Mouse (Mus musculus) frontal cortex, postnatal 10 days (tissue): Measurements from ENCODE around the gene Ttc23.
A peak's percentile ranks its signal among the peaks of the same experiment; 100 is the strongest.

ENCODE experiments used
- DNase-seq, 2 experiments: peaks; one replicate each; pipeline ENCODE4 v3.0.0; 2022; ENCODE audit warnings: low spot score in 2 of 2, mixed read lengths in 1 of 2

Ttc23 gene

DNA sequence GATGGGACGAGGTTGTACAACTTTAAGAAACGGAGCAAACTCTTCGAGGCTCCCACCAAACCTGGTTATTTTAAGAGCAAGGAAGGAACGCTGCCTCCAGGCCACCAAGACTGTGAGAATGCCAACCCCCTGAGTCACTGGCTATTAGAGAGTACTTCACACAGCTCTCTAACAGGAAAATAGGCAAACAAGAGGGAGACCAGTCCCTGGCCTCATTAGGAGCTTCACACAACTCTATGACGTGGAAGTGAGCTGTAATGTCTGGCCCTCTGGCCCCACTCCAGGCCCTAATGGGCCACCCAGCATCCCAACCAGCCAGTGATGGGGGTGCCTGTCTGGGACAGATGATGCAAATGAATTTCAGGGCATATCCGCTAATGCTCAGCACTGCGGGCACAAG is 94.5 kb downstream of the Ttc23 start:
- DNase-seq = no peak

DNA sequence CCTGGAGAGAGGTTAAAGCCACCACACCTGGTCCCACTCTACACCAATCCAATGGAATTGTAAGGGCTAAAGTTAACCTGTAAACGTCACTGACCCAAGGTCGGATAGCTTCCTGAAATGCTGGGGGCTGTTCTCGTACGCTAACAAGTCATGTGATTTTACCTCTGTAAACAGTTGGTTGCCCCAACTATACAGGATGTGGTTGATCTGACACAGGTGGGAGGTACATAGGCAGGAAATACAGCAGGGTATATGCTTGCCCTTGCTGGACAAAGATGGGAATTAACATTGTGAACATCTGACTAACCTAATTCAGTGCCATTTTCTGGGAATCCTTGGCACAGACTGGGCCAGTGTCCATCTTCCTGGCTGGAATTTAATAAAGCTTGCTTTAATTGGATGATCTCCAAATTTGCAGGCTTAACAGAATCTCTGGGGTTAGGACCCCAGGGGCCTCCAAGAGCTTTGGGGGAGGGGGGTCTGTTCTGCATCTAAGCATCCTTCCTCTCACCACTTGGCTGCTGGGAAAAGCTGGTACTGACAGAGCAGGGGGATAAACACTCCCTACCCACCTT is 100.6 kb downstream of the Ttc23 start:
- DNase-seq = no peak

DNA sequence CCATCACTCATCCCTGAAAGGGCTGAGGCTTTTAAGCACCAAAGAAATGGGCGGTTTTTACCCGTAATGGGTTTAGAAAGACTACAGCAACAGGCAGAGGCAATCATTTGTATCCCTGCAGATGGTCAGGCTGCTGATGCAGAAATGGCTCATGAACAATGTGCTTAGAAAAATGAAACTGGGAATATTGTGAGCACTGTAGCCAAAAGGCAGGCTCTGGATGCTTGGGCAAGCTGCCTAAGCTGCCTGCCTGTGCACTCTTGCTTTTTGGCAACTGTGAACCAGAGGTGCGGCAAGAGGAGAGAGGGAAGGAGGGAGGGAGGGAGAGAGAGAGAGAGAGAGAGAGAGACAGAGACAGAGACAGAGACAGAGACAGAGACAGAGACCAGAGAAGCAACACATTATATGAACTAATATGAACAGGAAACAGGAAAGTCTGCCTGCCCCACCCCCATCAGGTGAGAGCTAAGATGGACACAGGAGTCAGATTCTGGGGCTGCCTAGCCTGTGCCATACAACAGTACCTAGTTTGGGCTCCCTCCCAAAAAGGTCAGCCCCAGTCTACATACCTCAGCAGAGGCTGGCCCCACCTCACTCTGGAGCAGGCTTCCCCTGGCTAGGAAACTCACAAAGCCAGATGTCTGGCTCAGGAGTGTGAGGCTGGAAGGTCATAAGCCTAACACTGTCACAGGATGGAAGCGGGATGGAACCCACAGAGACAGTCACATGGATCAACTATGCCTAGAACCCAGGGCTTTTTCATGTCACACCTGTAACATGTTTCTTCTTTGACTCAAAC is 102.4 kb downstream of the Ttc23 start:
- DNase-seq = no peak

DNA sequence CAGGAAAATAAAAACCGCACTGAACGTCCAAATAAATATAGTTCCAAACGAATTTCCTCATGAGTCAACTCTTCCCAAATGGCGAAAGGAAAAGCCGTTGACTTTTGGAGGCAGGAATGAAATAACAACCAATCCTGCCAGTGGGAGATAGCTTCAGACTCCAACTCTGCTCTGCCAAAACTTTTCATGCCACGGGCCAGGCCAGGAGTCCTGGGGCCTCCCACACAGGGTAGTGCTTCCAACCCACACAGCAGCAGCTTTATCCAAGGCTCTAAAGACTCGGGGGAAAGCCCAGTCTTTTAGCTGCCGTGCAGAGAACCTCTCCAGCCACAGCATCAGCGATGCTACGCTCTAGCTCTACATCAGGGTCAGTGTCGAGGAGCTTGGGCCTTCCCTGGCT is 107.4 kb downstream of the Ttc23 start:
- DNase-seq = no peak

DNA sequence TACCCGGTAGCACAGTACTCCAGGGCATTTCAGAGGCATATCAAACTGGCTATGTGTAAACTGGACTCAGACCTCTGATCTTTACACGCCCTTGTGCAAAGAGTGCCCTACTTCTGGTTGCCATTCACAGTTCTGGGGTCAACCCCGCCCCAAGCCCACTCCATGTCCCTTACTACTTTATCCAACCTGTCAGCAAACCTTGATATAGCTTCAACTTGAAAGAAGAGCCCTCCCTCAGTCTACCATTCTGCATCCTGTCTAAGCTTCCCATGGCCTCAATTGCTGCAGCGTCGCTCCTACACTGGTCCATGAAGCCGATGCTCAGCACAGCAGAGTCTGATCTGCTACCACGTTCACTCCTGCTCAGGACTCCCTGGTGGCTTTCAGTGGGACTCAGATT is 108.2 kb downstream of the Ttc23 start:
- DNase-seq = no peak

DNA sequence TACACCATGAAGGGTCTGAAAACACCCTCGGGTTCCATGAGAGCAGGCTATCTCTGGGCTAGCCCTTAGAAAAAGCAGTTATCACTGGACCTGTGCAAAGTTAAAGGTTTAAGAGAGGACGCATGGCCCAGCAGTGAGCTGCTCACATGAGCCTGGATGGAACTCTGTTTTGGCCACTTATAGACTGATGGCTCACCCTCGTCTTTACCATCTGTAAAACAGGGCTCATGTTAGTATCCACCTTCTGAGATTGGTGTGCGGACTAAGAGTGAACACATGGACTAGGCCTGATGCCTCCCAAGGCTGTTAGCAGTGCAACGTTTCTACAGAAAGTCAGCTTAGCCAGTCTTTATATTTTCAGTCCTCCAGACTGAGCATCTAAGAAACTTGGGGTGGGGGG is 109.4 kb downstream of the Ttc23 start:
- DNase-seq = no peak

DNA sequence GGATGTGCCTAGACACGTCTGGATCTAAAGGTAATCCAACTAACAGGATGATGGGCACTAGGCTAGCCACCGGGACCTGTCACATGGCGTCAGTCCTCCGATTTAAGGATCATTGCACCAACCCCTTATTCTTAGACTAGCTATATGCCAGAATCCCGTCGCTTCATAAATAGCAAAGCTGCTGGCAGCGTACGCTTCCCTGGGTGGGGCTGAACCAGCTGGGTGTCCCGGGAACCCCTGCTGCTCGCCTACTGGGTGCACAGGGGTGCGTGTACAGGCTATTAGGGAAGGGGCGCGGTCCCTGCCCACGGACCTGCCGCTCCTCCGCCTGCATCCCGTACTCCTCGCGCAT is 111.3 kb downstream of the Ttc23 start:
- no peak for DNase-seq

DNA sequence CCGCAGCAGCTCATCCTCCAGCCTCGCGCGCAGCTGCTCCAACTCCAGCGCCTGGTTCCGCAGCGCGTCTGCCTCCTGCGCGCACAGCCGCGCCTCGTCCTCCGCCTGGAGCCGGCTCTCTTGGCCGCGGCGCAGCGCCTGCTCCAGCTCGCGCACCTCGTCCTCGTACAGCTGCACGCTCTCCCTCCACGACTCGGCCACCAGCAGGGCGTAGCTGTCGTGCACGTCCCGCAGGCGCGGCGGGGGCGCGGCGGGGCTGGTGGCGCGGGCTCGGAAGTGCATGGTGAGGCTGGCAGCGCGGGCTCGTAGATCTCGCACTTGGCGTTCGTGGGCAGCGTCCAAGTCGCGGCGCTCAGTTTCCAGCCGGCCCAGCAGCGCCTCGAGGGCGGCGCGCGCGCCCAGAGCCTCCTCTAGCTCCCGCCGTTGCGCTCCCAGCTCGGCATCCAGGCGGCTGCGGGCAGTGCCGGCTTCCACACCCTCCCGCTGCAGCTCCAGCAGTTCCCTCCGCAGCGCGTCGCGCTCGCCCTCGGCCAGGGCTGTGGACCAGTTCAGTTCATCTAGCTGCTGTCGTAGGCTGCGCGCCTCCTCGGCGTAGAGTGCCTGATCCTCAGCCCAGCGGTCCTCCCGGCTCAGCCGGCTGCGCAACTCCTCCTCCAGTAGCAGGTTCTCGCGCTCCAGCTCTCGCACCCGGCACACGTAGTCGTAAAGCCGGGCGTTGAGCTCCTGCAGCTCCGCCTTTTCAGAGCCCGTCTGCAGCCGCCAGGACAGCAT is 111.8 kb downstream of the Ttc23 start:
- peak; percentile 66 to 68 for DNase-seq

DNA sequence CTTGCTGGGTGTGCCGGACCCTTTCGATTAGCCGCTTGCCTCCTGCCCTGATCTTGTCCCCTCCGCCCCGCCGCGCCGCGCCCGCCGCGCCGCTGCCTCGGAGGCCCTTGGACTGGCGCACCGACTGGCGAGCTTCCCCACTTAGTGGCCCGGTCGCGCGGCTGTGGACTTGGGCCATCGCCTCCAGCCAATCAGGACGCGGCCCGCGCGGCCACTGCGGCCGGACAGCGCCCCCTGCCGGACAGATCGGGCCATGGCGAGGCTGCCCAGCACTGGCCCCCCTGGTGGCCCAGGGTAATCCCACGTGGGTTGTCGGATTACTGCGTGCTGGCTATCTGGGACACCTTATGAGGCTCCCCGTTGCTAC is 112.4 kb downstream of the Ttc23 start, which contains the start of gene Synm:
Synm (minus strand) TSS at position 114 of the 367 bp plus-strand sequence.
- DNase-seq = peak; percentile 63 to 89

DNA sequence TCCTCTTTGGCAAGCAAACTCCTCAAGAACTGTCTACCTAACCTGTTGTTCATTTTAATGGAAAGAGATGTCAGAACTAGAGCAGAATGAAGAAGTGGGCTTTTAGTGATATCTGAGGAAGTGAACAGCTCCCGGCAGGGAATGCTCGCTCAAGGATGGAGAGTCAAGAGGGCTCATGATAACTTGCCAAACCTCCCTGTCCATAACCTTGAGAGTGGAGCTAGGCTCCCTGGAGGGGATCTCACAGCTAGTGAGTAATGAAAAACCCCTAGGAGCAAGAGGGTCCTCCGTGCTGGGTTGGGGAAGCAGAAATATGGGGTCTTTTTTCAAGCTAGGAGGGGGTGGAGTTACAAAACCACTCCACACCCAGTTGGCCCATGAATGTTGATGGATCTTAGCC is 116.4 kb downstream of the Ttc23 start:
- no peak for DNase-seq

DNA sequence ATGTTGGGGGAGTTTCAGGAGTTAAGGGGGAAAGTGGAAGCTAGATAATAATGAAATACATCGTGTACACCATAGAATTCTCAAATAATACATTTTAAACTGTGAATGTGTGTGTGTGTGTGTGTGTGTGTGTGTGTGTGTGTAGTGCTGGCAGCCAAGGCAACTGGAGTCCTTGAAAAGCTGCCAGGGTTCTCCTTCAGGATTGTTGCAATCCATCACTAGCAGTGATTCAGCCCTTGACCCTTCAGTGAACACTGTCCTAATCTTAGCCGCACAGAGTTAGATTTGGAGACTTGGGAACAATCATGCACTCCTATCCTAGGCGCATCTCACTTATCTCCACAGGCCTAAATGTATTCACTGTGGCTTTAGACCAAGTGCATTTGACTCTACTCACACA is 120.9 kb downstream of the Ttc23 start:
- no peak for DNase-seq

DNA sequence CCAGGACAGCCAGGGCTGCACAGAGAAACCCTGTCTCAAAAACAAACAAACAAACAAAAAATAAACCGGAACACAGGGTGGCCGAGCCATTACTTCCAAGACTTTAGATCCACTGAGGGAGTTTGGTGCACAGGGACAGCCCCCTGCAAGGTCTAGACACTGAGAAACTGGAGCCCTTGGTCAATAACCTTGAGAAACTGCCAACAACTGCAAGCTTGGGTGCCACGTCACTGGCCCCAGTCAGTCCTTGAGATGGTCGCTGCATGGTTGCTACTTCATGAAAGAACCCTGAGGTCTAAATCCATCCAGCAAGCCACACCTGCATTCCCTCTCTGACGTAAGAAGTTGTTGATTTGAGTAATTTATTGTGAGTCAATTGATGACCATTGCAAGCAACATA is 122.3 kb downstream of the Ttc23 start:
- no peak for DNase-seq

DNA sequence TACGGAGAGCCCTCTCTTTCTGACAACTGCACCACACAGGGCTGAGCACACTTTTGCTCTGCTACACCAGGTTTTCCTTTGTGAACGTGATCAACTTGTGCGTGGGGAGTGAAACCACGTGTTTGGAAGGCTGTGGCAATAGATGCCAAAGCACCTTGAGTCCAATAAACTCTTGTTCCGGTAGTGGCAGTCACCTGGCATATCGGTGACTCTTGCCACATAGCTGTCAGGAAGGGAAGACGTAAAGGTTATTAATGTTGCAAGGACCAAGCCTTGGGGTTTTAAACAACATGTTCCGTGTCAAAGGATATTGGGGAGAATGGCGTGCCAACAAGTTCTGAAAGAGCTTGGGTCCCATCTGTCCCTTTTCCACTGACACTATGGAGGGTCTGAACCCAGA is 125.0 kb downstream of the Ttc23 start:
- DNase-seq = no peak

DNA sequence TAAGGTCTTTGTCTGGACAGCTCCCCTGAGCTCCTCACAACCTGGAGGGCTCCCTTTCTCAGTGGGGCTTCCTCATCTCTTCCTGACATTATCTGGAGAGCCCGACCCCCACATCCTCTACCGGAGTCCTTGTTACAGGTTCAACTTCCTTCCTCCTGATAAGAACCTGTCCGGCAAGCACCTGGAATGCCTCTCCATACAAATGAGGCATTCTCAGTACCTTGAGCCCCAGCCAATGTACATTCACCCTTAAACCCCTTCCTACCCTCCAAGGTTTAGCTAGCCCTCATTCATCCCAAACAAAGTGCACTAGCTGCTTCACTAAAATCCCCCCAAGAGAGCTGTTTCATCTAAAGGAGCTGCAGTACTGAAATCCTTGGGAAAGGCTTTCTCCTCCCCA is 128.4 kb downstream of the Ttc23 start:
- no peak for DNase-seq

DNA sequence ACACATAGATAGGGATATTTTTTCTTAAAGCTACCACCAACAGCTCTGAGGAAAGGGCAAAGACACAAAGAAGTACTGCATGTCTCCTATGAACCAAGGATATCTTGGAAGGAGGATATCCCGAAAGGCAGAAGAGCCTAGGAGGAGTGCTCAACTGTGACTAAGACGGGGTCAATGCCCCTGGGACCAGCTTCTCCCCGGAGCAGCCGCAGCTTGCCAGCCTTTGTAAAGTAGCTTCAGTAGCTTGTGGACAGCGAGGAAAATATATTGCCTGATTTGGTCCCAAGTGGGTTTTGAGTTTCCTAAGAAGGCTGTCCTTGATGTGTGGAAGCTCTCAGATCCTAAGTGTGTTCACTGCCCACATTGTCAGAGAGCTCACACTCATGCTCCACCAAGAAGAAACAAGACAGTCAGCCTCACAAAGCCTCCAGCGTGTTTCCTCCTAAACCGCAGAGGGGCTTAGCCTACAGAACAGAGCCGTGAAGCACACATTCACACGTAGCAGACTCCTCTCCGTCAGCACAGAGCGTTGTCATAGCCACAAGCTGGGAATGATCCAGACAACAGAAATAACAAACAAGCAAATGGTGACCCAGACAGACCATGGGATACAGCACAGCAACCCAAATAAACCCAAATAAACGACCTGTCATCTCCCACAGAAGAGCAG is 129.6 kb downstream of the Ttc23 start:
- no peak for DNase-seq

DNA sequence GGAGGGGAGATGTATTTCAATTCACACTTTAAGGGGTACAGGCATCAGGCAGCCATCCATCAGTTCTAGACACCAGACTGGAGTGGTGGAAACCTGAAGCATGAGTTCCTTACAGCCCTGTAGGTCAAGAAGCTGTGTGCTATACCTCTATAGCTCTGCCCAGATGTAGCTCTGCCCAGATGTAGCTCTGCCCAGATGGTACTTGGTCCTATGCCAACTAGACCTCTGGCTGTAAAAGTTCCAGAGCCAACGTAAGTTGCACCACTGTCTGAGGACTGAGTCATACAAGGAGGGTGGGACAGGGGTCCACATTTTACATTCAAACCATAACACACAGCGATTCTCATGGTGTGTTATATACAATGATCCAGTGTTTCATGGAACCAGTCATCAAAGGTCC is 140.7 kb downstream of the Ttc23 start:
- DNase-seq = no peak

DNA sequence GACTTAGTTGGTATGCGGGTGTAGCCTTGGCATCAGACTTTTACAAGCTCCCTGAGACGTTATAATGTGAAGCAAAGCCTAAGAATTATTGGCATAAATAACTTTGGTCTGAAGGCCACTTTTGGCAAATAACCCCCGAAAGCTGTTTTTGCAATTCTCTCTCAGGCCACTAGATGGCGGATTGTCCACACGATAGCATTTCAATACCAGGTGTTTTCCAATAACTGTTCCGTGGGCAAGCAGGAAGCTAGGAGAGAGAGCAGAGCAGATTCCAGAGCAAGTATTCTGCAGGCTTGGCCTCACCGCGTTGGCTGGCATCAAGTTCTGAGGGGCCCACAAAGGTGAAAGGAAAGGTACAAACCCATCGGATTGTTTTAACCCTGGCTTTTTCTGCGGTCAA is 141.5 kb downstream of the Ttc23 start:
- DNase-seq = peak in 1 of 2 experiments; percentile 54

DNA sequence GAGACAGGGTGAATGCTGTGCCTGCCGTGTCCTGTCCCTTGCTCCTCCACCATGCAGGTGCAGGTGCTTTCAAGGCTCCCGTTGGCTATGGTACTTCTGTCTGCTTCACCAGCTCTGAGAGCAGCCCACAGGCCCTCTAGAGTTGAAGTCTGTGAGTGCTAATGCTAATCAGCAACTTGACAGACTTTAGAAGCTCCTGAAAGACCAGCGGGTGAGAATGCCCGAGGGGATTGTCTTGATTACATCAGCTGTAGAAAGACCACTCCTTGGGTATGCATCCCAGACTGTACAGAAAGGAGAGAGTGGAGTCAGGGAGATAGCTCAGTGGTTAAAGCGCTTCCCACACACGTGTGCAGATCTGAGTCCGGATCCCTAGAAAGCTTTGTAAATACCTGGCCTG is 144.0 kb downstream of the Ttc23 start:
- DNase-seq = no peak

DNA sequence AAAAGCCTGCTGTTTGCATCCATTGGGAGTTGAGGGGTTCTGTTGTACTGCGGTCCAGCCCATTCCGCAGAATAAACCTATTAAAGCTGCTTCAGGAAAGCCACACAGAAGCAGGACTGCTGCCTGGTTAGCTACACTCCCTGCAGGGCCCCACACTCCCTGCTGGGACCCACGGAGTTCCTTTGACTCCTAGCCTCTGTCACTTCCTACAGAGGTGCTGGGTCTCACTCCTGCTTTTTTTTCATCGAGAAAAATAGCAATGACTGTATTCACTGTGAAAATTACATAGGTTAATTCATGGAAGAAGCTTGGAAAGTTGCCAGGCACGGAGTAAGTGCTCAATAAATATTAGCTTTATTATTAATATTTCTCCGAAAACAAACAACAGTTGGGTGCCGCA is 146.2 kb downstream of the Ttc23 start:
- DNase-seq = no peak

DNA sequence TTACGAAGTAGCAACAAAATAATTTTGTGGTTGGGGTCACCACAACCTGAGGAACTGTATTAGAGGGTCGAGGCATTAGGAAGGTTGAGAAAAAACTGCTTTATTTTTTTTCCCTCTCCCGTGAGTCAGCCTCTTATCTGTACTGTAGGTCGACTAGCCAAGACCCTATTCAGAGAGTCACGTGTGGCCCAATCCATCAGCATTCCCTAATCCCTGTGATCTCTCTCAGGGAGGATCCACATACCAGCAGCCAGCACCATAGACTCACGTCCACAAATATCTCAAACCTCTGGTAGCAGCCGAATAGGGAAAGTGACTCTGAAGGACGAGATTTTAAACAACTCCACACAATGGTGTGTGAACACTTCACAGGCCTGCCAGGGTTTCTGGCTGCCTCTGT is 149.9 kb downstream of the Ttc23 start:
- no peak for DNase-seq

DNA sequence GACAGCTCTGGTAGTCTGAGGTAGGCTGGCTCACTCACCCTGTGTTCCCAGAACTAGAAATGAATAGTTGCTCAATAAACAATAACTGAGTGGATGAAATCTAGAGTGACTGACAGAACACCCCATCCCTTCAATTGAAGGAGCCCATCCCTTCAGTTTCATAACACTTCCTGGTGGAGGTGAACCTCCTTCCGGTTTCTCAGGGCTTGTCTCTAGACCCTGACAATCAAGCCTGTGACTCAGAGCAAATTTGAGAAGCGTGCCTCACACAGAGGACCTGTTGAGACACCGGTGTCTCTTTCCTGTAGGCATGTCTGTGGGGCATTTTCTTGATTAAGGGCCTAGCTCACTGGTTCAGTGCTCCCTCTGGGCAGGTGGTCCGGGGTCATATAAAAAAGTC is 151.3 kb downstream of the Ttc23 start:
- no peak for DNase-seq

DNA sequence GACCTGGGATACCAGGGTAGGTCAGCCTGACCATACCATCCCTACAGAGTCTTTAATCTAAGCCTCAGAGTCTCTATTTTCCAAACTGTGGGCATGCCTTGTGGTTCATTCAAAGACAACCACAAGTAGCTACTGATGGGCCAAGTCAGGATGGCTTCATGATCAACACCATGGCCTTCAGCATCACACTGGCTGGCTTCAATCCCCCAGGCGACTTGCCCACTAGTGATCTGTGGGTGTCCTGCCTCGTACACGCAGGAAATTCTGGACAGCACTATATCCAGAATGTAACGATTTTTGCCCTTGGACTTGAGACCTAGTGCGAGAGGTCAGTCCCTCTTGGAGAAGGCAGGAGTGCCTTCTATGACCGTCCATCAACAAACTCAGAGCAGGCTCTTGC is 153.3 kb downstream of the Ttc23 start:
- no peak for DNase-seq

DNA sequence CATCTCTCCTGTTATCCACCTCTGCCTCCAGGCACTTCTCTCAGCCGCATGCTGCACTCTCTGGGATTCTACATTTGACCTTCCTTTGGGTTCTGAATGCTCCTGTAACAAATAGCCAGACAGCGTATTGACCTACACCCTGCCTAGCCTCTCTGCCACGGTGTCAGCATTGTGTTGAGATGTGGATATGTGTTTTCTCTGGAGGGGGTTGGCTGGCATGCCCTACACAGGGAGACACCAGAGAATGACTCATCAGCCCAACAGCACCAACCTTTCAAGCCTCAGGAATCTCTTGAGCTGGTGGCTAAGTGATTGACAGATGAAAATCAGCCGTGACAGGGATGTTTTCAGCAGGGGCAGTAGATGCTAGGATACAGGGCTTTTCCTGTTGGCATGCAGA is 153.8 kb downstream of the Ttc23 start:
- no peak for DNase-seq
